Mouse (Mus musculus): ENCODE results near the gene Gmppa. TPM values are rescaled to one million over a fixed set of nuclear protein-coding genes. Genes with fewer than 3 reads are reported as not detected.
A peak's percentile ranks its signal among the peaks of the same experiment; 100 is the strongest.

The Gmppa gene
- total RNA-seq (2014; fragmentation: Nextera tagmentation) = 118 and 133 TPM in 2 replicates
- 85.1 and 88.3 TPM in 2 replicates for total RNA-seq (2017)

DNA sequence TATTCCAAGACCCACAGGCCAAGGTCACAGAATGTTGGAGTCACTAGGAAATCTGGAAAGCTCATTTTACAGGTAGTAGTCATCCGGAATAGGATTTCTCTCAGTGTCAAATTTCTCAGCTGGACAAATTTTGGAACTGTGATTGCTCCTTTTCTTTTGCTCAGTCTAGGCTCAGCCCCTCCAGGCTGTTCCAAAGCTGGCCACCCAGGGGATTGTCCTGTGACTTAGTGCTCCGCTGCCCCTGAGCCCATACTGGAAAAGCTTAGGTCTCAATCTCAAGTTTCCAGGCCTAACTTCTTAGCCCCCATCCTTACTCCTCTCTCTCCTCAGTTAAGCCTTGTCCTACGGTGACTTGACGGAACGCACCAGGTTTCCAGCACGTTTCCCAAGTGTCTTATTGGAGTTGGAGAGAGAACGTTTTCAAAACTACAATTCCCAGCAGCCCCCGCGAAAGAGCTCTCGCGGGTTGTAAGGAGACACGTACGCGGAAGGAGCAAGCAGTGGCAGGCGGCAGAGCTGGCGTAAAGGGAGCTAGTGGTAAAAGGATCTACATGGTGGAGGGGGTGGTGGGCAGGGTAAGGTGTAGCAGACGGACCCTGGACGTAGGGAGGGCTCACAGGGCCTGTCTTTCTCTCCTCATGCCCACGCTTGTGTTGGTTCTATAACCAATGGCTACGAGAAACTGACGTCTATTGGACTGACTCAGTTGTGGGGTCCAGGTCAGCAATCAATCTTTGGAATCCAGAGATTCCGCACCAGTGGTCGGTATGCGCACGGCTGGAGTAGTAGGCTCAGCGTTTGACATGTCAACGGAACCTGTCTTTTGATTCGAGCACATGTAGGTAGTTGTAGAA, at the start of gene Gmppa:
Gene Gmppa (plus strand): TSS at position 456 of the 854 bp plus-strand sequence.
- peak; percentile 88 for ATAC-seq (replicated peaks; ENCODE audit: poor library complexity, severe bottlenecking)

GRCm38 (mm10) chr1:75386149-75386548, 49.6 kb upstream of the Gmppa start:
- ATAC-seq (replicated peaks; ENCODE audit: poor library complexity, severe bottlenecking) = no peak

GRCm38 (mm10) chr1:75387469-75387928, 48.2 kb upstream of the Gmppa start:
- no peak for ATAC-seq (replicated peaks; ENCODE audit: poor library complexity, severe bottlenecking)

GRCm38 (mm10) chr1:75387929-75388897, 47.5 kb upstream of the Gmppa start:
- ATAC-seq (replicated peaks; ENCODE audit: poor library complexity, severe bottlenecking) = peak; percentile 9; the same call in 1 of the 2 replicates

DNA sequence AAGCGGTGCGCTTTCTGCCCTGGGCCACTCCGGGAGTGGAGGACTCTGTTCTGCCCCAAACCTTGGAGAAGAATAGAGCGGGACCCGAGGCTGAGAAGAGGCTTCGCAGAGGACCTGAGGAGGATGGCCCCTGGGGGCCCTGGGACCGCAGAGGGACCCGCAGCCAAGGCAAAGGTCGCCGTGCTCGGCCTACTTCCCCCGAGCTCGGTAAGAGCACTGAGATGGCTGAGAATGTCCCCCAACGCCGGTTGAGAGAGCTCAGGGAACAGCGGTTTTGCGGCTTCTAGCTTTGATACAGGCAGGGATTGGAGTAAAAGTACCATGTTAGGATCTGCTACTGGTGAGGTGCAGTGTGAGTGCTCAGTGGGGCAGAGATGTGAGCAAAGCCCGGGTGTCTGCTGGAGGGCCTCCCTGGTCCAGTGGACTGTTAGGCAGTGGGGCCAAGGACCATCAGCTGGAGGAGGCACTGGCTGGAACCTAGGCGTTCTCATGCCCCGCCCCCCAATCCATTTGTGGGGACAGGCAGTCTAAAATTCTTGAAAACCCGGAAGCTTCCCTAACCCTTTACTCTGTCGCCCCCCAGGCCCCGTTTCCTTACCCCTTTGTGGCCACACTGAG, 46.7 kb upstream of the Gmppa start:
- no peak for ATAC-seq (replicated peaks; ENCODE audit: poor library complexity, severe bottlenecking)

DNA sequence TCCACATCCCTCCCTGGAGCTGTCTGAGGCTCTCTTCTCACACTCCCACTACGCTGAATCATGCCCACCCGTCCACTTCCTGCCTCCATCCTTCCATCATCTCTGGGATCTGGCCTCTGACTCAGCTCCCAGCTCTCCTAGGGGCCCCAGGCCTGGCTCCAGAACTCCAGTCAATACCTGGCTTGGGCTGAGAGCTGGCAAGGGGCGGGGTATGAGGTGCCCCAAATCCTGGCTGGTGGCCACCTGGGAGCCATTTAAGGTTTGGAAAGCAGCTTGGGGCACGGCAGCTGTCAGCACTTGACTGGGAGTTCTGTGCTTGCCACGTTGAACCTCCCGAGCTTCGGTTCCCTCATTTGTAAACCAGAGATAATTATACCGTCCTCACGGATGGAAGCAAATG, 42.6 kb upstream of the Gmppa start:
- ATAC-seq (replicated peaks; ENCODE audit: poor library complexity, severe bottlenecking) = no peak

- no peak for ATAC-seq (replicated peaks; ENCODE audit: poor library complexity, severe bottlenecking)
These were observed 41.9 kb upstream of the Gmppa start for GRCm38 (mm10) chr1:75393846-75394245.

DNA sequence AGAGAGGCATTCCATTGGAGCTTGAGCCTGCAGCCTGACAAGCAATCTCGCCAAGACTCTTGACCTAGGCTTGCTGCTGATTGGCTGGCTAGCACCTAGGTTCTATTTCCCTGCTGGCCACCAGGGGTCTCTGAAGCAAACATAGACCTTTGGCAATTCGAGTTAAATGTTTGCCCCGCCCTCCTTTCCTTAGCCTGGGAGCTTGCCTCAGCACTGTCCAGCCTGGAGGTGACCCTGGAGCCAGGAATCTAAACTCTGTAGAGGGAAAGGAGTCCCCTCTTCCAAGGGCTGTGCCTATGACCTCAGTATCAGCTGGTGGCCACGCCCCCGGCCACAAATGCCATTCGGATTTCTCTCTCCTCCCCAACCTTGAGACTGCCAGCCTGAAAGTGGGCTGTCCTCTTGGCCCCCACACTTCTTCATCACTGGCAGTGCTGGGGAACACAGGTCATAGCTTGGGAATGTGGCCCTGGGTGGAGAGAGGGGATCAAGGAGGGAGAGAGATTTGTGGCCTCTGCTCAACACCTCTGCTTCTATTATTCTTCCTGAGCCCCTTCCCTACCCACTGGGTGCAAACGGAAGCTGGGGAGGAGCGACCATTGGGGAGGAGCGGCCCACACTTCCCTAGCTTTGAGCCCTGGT, 36.8 kb upstream of the Gmppa start:
- ATAC-seq (replicated peaks; ENCODE audit: poor library complexity, severe bottlenecking) = peak; percentile 90

DNA sequence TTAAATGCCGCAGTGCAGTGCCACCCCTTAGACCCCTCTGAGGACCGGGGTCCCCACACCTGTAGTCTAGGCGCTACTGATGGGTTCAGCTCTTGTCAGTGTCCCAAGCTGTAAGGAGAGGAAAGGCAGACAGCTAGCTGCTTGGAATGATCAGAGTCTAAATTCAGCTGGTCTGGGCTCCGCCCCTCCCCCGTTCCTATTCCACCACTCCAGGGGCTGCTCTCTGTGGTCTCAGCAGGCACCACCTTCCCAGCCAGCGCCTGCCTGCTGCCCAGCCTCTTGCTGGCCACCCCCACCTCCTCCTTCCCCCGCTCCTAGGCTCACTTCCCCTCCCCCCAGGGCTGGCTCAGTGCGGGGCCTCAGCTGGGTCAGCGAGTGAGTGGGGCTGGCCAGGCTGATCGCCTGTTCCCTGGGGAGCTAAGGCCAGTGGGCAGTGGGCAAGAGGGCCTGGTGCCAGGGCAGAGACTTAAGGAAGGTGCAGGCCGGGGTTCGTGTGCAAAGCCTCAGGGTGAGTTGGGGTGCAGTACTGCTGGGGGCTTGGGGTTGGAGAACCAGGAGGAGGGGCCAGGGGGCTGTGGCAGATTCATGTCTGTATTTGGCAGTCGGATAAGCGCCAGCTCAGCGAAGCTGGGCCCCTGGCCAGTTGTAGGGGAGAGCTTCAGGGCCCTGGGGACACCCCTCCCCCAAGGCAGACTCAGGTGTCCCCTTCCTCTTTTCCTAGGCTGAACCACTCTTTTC, 35.8 kb upstream of the Gmppa start:
- 0 out of 2 replicates have a peak, but pooled peaks have one; percentile 17 for ATAC-seq (replicated peaks; ENCODE audit: poor library complexity, severe bottlenecking)

- no peak for ATAC-seq (replicated peaks; ENCODE audit: poor library complexity, severe bottlenecking)
These were observed 35.1 kb upstream of the Gmppa start for GRCm38 (mm10) chr1:75400493-75401115.

GRCm38 (mm10) chr1:75405547-75405946, 30.2 kb upstream of the Gmppa start:
- no peak for ATAC-seq (replicated peaks; ENCODE audit: poor library complexity, severe bottlenecking)

DNA sequence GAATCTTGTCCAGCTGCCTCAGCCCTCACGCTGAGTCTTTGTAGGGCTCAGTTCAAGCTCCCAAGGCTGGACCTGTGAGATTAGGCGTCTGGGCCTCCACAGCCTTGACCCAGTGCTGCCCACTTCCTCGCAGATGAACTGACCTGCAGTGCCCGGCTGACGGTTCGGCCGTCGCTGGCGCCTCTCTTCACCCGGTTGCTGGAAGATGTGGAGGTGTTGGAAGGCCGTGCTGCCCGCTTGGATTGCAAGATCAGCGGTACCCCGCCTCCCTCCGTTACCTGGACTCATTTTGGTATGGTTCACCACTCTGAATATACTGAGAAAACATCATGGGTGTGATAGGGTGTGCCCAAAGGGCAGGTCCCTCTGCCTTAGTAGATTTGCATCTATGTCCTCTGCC, 29.6 kb upstream of the Gmppa start:
- ATAC-seq (replicated peaks; ENCODE audit: poor library complexity, severe bottlenecking) = no peak

- no peak for ATAC-seq (replicated peaks; ENCODE audit: poor library complexity, severe bottlenecking)
These were observed 28.7 kb upstream of the Gmppa start for GRCm38 (mm10) chr1:75407056-75407455.

- ATAC-seq (replicated peaks; ENCODE audit: poor library complexity, severe bottlenecking) = no peak
These were observed 27.5 kb upstream of the Gmppa start for GRCm38 (mm10) chr1:75408210-75408609.

- ATAC-seq (replicated peaks; ENCODE audit: poor library complexity, severe bottlenecking) = no peak
These were observed 25.8 kb upstream of the Gmppa start for GRCm38 (mm10) chr1:75409950-75410349.

GRCm38 (mm10) chr1:75412196-75412595, 23.5 kb upstream of the Gmppa start:
- no peak for ATAC-seq (replicated peaks; ENCODE audit: poor library complexity, severe bottlenecking)

- ATAC-seq (replicated peaks; ENCODE audit: poor library complexity, severe bottlenecking) = peak; percentile 84
These were observed 22.0 kb upstream of the Gmppa start for GRCm38 (mm10) chr1:75413749-75414148.

- no peak; the same call in 1 of the 2 replicates for ATAC-seq (replicated peaks; ENCODE audit: poor library complexity, severe bottlenecking)
These were observed 13.9 kb upstream of the Gmppa start for GRCm38 (mm10) chr1:75421794-75422193.
